Mouse (Mus musculus) embryonic facial prominence, embryonic 11.5 days (tissue): ENCODE results near the gene Cap1. TPM values are rescaled to one million over a fixed set of nuclear protein-coding genes. Genes with fewer than 3 reads are reported as not detected.

Experiments used
- ATAC-seq: fragments of 200-750 bp; cut with Nextera tagmentation; replicated peaks from 2 replicates; pipeline ENCODE4 v1.8.0; 2017; ENCODE audit warnings: low read depth; ENCODE audit not compliant: insufficient number of reproducible peaks, low FRiP score, low TSS enrichment
- DNase-seq: peaks from one replicate; pipeline ENCODE4 v3.0.0-alpha.2; 2015; ENCODE audit warnings: low spot score
- H3K27ac ChIP-seq: fragments of 300-500 bp; sonication (generic); replicated peaks from 2 replicates; pipeline ENCODE4 v1.5.1; 2014; ENCODE audit warnings: mild to moderate bottlenecking, low read depth, low read length, control low read depth
- H3K27me3 ChIP-seq: fragments of 300-500 bp; sonication (generic); 2 replicates; pipeline ENCODE4 v1.6.1; 2014; ENCODE audit warnings: mild to moderate bottlenecking, low read length, moderate library complexity, mixed read lengths; ENCODE audit not compliant: control insufficient read depth, insufficient read depth
- H3K36me3 ChIP-seq: fragments of 300-500 bp; sonication (generic); replicated peaks from 2 replicates; pipeline ENCODE4 v1.6.1; 2014; ENCODE audit warnings: low read depth, mild to moderate bottlenecking, low read length, moderate library complexity, mixed read lengths; ENCODE audit not compliant: control insufficient read depth, insufficient read depth
- H3K4me1 ChIP-seq: fragments of 300-500 bp; sonication (generic); 2 replicates; pipeline ENCODE4 v1.6.1; 2014; ENCODE audit warnings: low read length, mixed read lengths; ENCODE audit not compliant: control insufficient read depth, insufficient read depth
- H3K4me2 ChIP-seq: fragments of 300-500 bp; sonication (generic); 2 replicates; pipeline ENCODE4 v1.6.1; 2014; ENCODE audit warnings: low read depth, mild to moderate bottlenecking, control low read depth, low read length, moderate library complexity
- H3K4me3 ChIP-seq: fragments of 300-500 bp; sonication (generic); 2 replicates; pipeline ENCODE4 v1.5.1; 2014; ENCODE audit warnings: low read depth, low read length, control low read depth
- H3K9ac ChIP-seq: fragments of 300-500 bp; sonication (generic); replicated peaks from 2 replicates; pipeline ENCODE4 v1.6.1; 2014; ENCODE audit warnings: mild to moderate bottlenecking, control low read depth, low read length
- H3K9me3 ChIP-seq: fragments of 300-500 bp; sonication (generic); replicated peaks from 2 replicates; pipeline ENCODE4 v1.6.1; 2016; ENCODE audit warnings: mild to moderate bottlenecking, low read length, inconsistent platforms, mixed read lengths; ENCODE audit not compliant: control insufficient read depth
- WGBS: fragments of 180-500 bp; shearing (Covaris S2); extraction: QIAGEN DNeasy Blood & Tissue Kit; methylation state at CpG from one replicate; pipeline ENCODE4 v1.1.7; 2014; 5-methylcytosine and 5-hydroxymethylcytosine counted together
- polyA plus RNA-seq: library from polyadenylated mRNA; unstranded; fragments of >200 nt; fragmentation: Nextera tagmentation; extraction: Ambion mirVana; gene quantifications from 2 replicates; pipeline ENCODE4 v1.2.1, GENCODE M21; 2014

Gene Cap1
- polyA plus RNA-seq, 1 experiment from 2014 or later: 70.1 TPM

DNA sequence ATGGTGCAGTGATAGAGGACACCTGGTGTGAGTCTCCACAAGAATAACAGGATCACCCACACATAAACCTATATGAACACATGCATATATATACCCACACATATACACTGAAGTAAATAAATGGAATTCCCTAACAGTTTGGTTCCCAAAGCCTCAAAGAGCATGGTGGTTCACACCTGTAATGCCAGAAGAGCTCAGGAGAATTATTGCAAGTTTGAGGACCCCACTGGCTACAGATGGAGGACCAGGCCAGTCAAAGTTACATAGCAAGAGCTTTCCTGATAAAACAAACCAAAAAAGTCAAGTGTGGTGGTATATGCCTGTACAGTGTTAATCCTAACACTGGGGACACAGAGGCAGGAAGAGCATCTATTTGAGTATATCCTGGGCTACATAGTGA lies 34.3 kb downstream of the Cap1 start:
- Histone ChIP-seq H3K4me3 (no peak overlapping the region), H3K27me3 (no peaks in the 10 kb centered on the region), H3K36me3 (no peaks in the 10 kb centered on the region), H3K9ac (no peak overlapping the region), H3K4me2 (no peak overlapping the region), H3K4me1 (no peaks in the 10 kb centered on the region), H3K9me3 (no peaks in the 10 kb centered on the region), H3K27ac (no peak overlapping the region)
- DNase-seq (no peak), ATAC-seq (no peak)

DNA sequence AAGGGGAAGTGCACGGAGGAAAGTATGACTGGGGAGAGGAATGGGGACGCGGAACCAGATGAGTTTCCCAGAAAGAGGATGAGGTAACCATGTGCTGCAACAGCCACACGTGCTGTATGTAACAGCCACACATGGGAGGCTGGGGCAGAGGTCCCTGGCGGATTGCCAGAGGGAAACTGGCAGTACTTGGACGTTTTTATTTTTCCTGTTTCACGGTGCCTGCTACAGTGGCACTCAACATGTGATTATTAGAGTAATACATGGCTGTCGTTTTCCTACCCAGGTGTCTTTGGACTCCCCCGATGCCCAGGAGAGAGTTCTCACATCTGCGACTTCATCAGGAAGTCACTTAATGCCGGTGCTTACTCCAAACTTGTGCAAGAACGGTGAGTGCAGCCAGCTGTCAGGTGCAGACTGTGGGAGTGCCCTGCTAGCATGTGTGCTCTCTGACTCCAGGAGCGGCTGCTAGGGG lies 37.7 kb downstream of the Cap1 start:
- Histone ChIP-seq H3K36me3 (no peaks in the 10 kb centered on the region), H3K4me1 (no peaks in the 10 kb centered on the region), H3K27me3 (no peaks in the 10 kb centered on the region), H3K27ac (no peak overlapping the region), H3K4me2 (no peak overlapping the region), H3K9me3 (no peaks in the 10 kb centered on the region), H3K4me3 (no peak overlapping the region), H3K9ac (no peak overlapping the region)
- 87% methylated on average over 13 of the region's 13 CpGs for WGBS
- ATAC-seq (no peak; the same call in 1 of the 2 replicates), DNase-seq (no peak)

GRCm38 (mm10) chr4:122838416-122838815 lies 47.4 kb downstream of the Cap1 start:
- WGBS: 77% methylated on average over 1 of the region's 1 CpGs
- Histone ChIP-seq H3K9ac (no peak overlapping the region), H3K9me3 (no peaks in the 10 kb centered on the region), H3K36me3 (no peaks in the 10 kb centered on the region), H3K27me3 (no peaks in the 10 kb centered on the region), H3K27ac (no peak overlapping the region), H3K4me3 (no peak overlapping the region), H3K4me1 (no peaks in the 10 kb centered on the region), H3K4me2 (no peak overlapping the region)
- ATAC-seq (no peak), DNase-seq (no peak)

GRCm38 (mm10) chr4:122837994-122838393 lies 47.9 kb downstream of the Cap1 start:
- no peaks in the 10 kb centered on the region for H3K27me3 ChIP-seq

DNA sequence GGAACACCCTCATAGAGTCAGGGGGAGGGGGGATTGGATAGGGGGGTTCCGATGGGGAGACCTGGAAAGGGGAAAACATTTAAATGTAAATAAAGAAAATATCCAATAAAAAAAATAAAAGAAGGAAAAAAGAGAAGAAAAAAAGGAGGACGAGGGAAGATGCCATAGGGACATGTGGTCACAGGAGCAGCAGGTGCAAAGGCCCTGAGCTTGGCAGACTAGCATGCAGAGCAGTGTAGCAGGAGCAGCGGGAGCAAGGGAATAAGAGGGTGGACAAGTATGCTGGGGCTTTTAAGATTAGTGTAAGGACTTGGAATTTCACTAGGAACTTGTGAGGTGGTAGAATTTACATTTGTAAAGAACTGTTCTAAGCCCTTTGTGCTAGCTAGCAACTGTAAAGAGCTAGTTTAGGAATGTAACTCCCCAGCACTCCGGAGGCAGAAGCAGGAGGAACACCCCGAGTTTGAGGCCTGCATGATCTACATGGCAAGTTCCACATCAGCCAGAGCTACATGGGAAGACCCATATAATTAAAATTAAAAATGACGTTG lies 48.6 kb downstream of the Cap1 start:
- H3K27me3 ChIP-seq: no peaks in the 10 kb centered on the region
- no peaks in the 10 kb centered on the region for H3K4me1 ChIP-seq
- WGBS: 80% methylated on average over 6 of the region's 6 CpGs
- no peaks in the 10 kb centered on the region for H3K36me3 ChIP-seq
- H3K9me3 ChIP-seq: no peaks in the 10 kb centered on the region
- no peak overlapping the region for H3K27ac ChIP-seq
- no peak overlapping the region for H3K9ac ChIP-seq
- no peak overlapping the region for H3K4me3 ChIP-seq
- ATAC-seq (no peak), DNase-seq (no peak)
- no peak overlapping the region for H3K4me2 ChIP-seq

More at GRCm38 (mm10) chr4:122837994-122838393, 47.9 kb downstream of the Cap1 start:
- WGBS: 74% methylated on average over 2 of the region's 2 CpGs
- no peaks in the 10 kb centered on the region for H3K9me3 ChIP-seq
- H3K36me3 ChIP-seq: no peaks in the 10 kb centered on the region
- ATAC-seq (no peak), DNase-seq (no peak)
- no peak overlapping the region for H3K9ac ChIP-seq
- H3K4me3 ChIP-seq: no peak overlapping the region
- H3K4me1 ChIP-seq: no peaks in the 10 kb centered on the region
- no peak overlapping the region for H3K27ac ChIP-seq
- no peak overlapping the region for H3K4me2 ChIP-seq

- 0% methylated on average over 7 of the region's 7 CpGs for WGBS
- ATAC-seq: peak; percentile 15; the same call in 1 of the 2 replicates
These were observed 49.5 kb downstream of the Cap1 start for GRCm38 (mm10) chr4:122836403-122836775.

GRCm38 (mm10) chr4:122835530-122836402 lies 50.1 kb downstream of the Cap1 start, which contains the start of gene Ppt1:
Gene Ppt1 (plus strand): TSS chr4:122836242.
- H3K9me3 ChIP-seq: no peaks in the 10 kb centered on the region
- peak within 1 kb of the TSS; percentile 57 for H3K4me2 ChIP-seq
- no peaks in the 10 kb centered on the region for H3K4me1 ChIP-seq
- H3K36me3 ChIP-seq: no peaks in the 10 kb centered on the region
- no peaks in the 10 kb centered on the region for H3K27me3 ChIP-seq
- no peak within 1 kb of the TSS; the same call in 1 of the 2 replicates for H3K27ac ChIP-seq
- ATAC-seq: peak; percentile 87
- H3K9ac ChIP-seq: peak within 1 kb of the TSS; percentile 81
- peak; percentile 92 for DNase-seq
- WGBS: 4% methylated on average over 31 of the region's 31 CpGs
- peak within 1 kb of the TSS; percentile 69 for H3K4me3 ChIP-seq

More at GRCm38 (mm10) chr4:122836403-122836775, 49.5 kb downstream of the Cap1 start:
- peak; percentile 8 for DNase-seq
- H3K27ac ChIP-seq: no peak overlapping the region; the same call in 1 of the 2 replicates
- no peaks in the 10 kb centered on the region for H3K4me1 ChIP-seq
- H3K36me3 ChIP-seq: no peaks in the 10 kb centered on the region
- H3K4me2 ChIP-seq: peak overlapping the region; percentile 57
- no peaks in the 10 kb centered on the region for H3K9me3 ChIP-seq
- peak overlapping the region; percentile 81 for H3K9ac ChIP-seq
- peak overlapping the region; percentile 69 for H3K4me3 ChIP-seq
- no peaks in the 10 kb centered on the region for H3K27me3 ChIP-seq

- Histone ChIP-seq H3K4me1 (no peaks in the 10 kb centered on the region), H3K4me3 (no peak overlapping the region), H3K9me3 (no peaks in the 10 kb centered on the region), H3K36me3 (no peaks in the 10 kb centered on the region), H3K4me2 (no peak overlapping the region), H3K9ac (no peak overlapping the region), H3K27ac (no peak overlapping the region), H3K27me3 (no peaks in the 10 kb centered on the region)
- ATAC-seq (peak; percentile 73), DNase-seq (peak; percentile 48)
- WGBS: 40% methylated on average over 1 of the region's 1 CpGs
These were observed 54.0 kb downstream of the Cap1 start for GRCm38 (mm10) chr4:122831888-122832287.
